In genomic region chr2:59706806-59707205, GRCm38 (mm10) we compare ENCODE assay signal across 17 mouse cellular contexts.
DNase-seq lines count a peak whose midpoint lies in the region; ATAC-seq lines count a peak whose summit lies in the region.
"Had no signal": no experiment of that assay in that cellular context is flagged by ENCODE, and none has a peak within 500 bp of the region (broad histone marks: within the 10 kb centered on the region; RNA-seq: fewer than 3 reads in every experiment).

No protein-coding gene starts in this region.

- H3K9me3 ChIP-seq in midbrain, embryonic 11.5 days (ENCODE audit: control insufficient read depth, low read length) = no peaks in the 10 kb centered on the region
- no peaks in the 10 kb centered on the region for H3K9me3 ChIP-seq in midbrain, embryonic 10.5 days (replicated peaks)
- H3K9me3 ChIP-seq: forebrain, embryonic 13.5 days; hindbrain, embryonic 13.5 days; liver, embryonic 15.5 days had no signal

- 81% methylated on average over 12 of the region's 12 CpGs for WGBS in midbrain, embryonic 11.5 days
- 86% methylated on average over 12 of the region's 12 CpGs for WGBS in midbrain, embryonic 10.5 days

- H3K4me2 ChIP-seq in midbrain, embryonic 11.5 days = no peak overlapping the region
- H3K4me2 ChIP-seq: forebrain, embryonic 13.5 days; hindbrain, embryonic 13.5 days; liver, embryonic 15.5 days had no signal

- no peaks in the 10 kb centered on the region for H3K4me1 ChIP-seq in midbrain, embryonic 11.5 days (ENCODE audit: control insufficient read depth, insufficient read depth, low read length)
- 0 out of 2 replicates have a peak, but pooled peaks cover 6% of the 10 kb centered on the region for H3K4me1 ChIP-seq in midbrain, embryonic 10.5 days
- H3K4me1 ChIP-seq: forebrain, embryonic 13.5 days; hindbrain, embryonic 13.5 days; liver, embryonic 15.5 days had no signal

- ATAC-seq in midbrain, embryonic 11.5 days (ENCODE audit: low FRiP score) = no peak
- ATAC-seq: forebrain, embryonic 13.5 days; Patski had no signal

- peak; percentile 8 for DNase-seq in adrenal gland, postnatal 10 days
- no peak for DNase-seq in adrenal gland, adult 8-10 months
- peak; percentile 14 for DNase-seq in heart, postnatal 4 days
- no peak for DNase-seq in heart, postnatal 25 days (ENCODE audit: low spot score)
- DNase-seq in midbrain, embryonic 11.5 days (ENCODE audit: low spot score, missing footprints) = peak; percentile 31
- DNase-seq in midbrain, embryonic 10.5 days (ENCODE audit: low spot score) = no peak
- no peak for DNase-seq in right cerebral cortex, adult 2 months (ENCODE audit: low spot score in 2 of 2)
- DNase-seq in urinary bladder, postnatal 4 days (ENCODE audit: low spot score in 2 of 2) = no peak
- DNase-seq: cerebellum, adult 11 months; right cerebral cortex, postnatal 14 days; thymus, adult 2 months had no signal

- intact Hi-C loops in heart, postnatal 25 days (cut with DNase I) = no loop called here

- H3K9ac ChIP-seq in midbrain, embryonic 11.5 days (ENCODE audit: low read length) = no peak overlapping the region
- H3K9ac ChIP-seq: forebrain, embryonic 13.5 days; hindbrain, embryonic 13.5 days; liver, embryonic 15.5 days had no signal

- H3K4me3 ChIP-seq in midbrain, embryonic 11.5 days (ENCODE audit: low read depth, low read length) = no peak overlapping the region
- no peak overlapping the region for H3K4me3 ChIP-seq in midbrain, embryonic 10.5 days
- H3K4me3 ChIP-seq: forebrain, embryonic 13.5 days; hindbrain, embryonic 13.5 days; liver, embryonic 15.5 days; myocyte had no signal

- no peaks in the 10 kb centered on the region for H3K27me3 ChIP-seq in midbrain, embryonic 11.5 days (ENCODE audit: control insufficient read depth, insufficient read depth, low read length)
- no peaks in the 10 kb centered on the region for H3K27me3 ChIP-seq in midbrain, embryonic 10.5 days (ENCODE audit: low read depth, poor library complexity, severe bottlenecking)
- H3K27me3 ChIP-seq: forebrain, embryonic 13.5 days; hindbrain, embryonic 13.5 days; liver, embryonic 15.5 days; Patski had no signal

- no peaks in the 10 kb centered on the region for H3K36me3 ChIP-seq in midbrain, embryonic 11.5 days (ENCODE audit: control insufficient read depth, insufficient read depth, low read length)
- no peaks in the 10 kb centered on the region for H3K36me3 ChIP-seq in midbrain, embryonic 10.5 days
- H3K36me3 ChIP-seq: hindbrain, embryonic 13.5 days; liver, embryonic 15.5 days had no signal

- H3K27ac ChIP-seq in midbrain, embryonic 11.5 days (ENCODE audit: low read depth, low read length) = no peak overlapping the region
- no peak overlapping the region for H3K27ac ChIP-seq in midbrain, embryonic 10.5 days (replicated peaks)
- H3K27ac ChIP-seq: forebrain, embryonic 13.5 days; hindbrain, embryonic 13.5 days; kidney, postnatal 0 days; liver, embryonic 15.5 days had no signal

Comparison
In these comparisons a context has a peak if more than half of its experiments do, and no peak if none do; other contexts are left out.
1. DNase-seq: peak in adrenal gland, postnatal 10 days (single experiment), heart, postnatal 4 days (single experiment) and midbrain, embryonic 11.5 days (single experiment); none in adrenal gland, adult 8-10 months (single experiment), heart, postnatal 25 days (single experiment), midbrain, embryonic 10.5 days (single experiment), right cerebral cortex, adult 2 months (0 of 2) and urinary bladder, postnatal 4 days (0 of 2).